Comparison of ENCODE assay signal across 12 mouse cellular contexts in genomic region chr8:121424600-121424999, GRCm38 (mm10).
DNase-seq lines count a peak whose midpoint lies in the region; ATAC-seq and TF ChIP-seq lines count a peak whose summit lies in the region.
"Had no signal": no experiment of that assay in that cellular context is flagged by ENCODE, and none has a peak within 500 bp of the region (broad histone marks: within the 10 kb centered on the region; RNA-seq: fewer than 3 reads in every experiment).

No protein-coding gene starts in this region.

- H3K27ac ChIP-seq in CH12.LX (ENCODE audit: insufficient read depth, low read depth): no peak overlapping the region
- H3K27ac ChIP-seq in midbrain, embryonic 13.5 days: no peak overlapping the region

- WGBS in lung, adult 2 months: 81% methylated on average over 14 of the region's 14 CpGs
- 85% methylated on average over 14 of the region's 14 CpGs for WGBS in midbrain, embryonic 13.5 days

- TF ChIP-seq POLR2A in lung, adult 2 months (IDR thresholded peaks at IDR 0.05; ENCODE audit: borderline replicate concordance, extremely low read depth, low read depth, low read length): no peak
- TF ChIP-seq POLR2A in CH12.LX (IDR thresholded peaks at IDR 0.05; ENCODE audit: low read depth, low read length): no peak

- dilution Hi-C loops in CH12.LX (cut with MboI; ENCODE audit: extremely low pct_ligation_motif_present, extremely low pct_unique_long_range_greater_than_20kb, low sequenced_read_pairs): no loop called here

- no peak for TF ChIP-seq RAD21 in CH12.LX (IDR thresholded peaks at IDR 0.05; ENCODE audit: low read depth, low read length)

- H3K9ac ChIP-seq in CH12.LX (ENCODE audit: insufficient read depth, low read depth): no peak overlapping the region
- no peak overlapping the region for H3K9ac ChIP-seq in midbrain, embryonic 13.5 days (replicated peaks)

- no peak overlapping the region for H3K4me3 ChIP-seq in lung, adult 2 months (replicated peaks; ENCODE audit: extremely low read depth, low read depth, low read length)
- no peak overlapping the region for H3K4me3 ChIP-seq in CH12.LX (replicated peaks in 1 of 3; ENCODE audit: low read depth in 2 of 3, low read length in 2 of 3, poor library complexity in 1 of 3)
- no peak overlapping the region for H3K4me3 ChIP-seq in midbrain, embryonic 13.5 days (replicated peaks)

- peaks cover 2% of the 10 kb centered on the region for H3K9me3 ChIP-seq in CH12.LX (replicated peaks; ENCODE audit: low read length)
- no peaks in the 10 kb centered on the region for H3K9me3 ChIP-seq in midbrain, embryonic 13.5 days

- no peak overlapping the region for H3K4me2 ChIP-seq in CH12.LX (ENCODE audit: insufficient read depth, low read depth, poor library complexity, severe bottlenecking)
- no peak overlapping the region for H3K4me2 ChIP-seq in midbrain, embryonic 13.5 days (replicated peaks)

- H3K27me3 ChIP-seq in CH12.LX (replicated peaks): peaks cover 52% of the 10 kb centered on the region
- no peaks in the 10 kb centered on the region for H3K27me3 ChIP-seq in midbrain, embryonic 13.5 days
- H3K27me3 ChIP-seq: Patski had no signal

- no peaks in the 10 kb centered on the region for H3K36me3 ChIP-seq in CH12.LX (replicated peaks in 1 of 2; ENCODE audit: control insufficient read depth in 1 of 2, insufficient read depth in 1 of 2, low read length in 1 of 2)
- H3K36me3 ChIP-seq in midbrain, embryonic 13.5 days: no peaks in the 10 kb centered on the region

- TF ChIP-seq EP300 in CH12.LX (IDR thresholded peaks at IDR 0.05; ENCODE audit: low read length): no peak

- no peaks in the 10 kb centered on the region for H3K4me1 ChIP-seq in lung, adult 2 months (ENCODE audit: control insufficient read depth, insufficient read depth, low read length)
- 0 out of 4 replicates have a peak, but pooled peaks cover 0 to 4% of the 10 kb centered on the region in 2 experiments for H3K4me1 ChIP-seq in CH12.LX (ENCODE audit: control insufficient read depth in 1 of 2, insufficient read depth in 2 of 2)
- H3K4me1 ChIP-seq in midbrain, embryonic 13.5 days (replicated peaks): no peaks in the 10 kb centered on the region

- peak; percentile 42 for DNase-seq in gastrocnemius, postnatal 10 days
- no peak for DNase-seq in gastrocnemius, postnatal 25 days
- DNase-seq in lung, adult 2 months: no peak
- DNase-seq in lung, postnatal 36 days: no peak
- peak; percentile 27 for DNase-seq in CH12.LX (ENCODE audit: extremely low read depth)
- DNase-seq in mesoderm, embryonic 11.5 days (ENCODE audit: low read depth, low spot score): peak; percentile 34
- no peak for DNase-seq in cerebellum, postnatal 4 days (ENCODE audit: low spot score in 2 of 2)
- DNase-seq: kidney, adult 8-10 months; left cerebral cortex, postnatal 4 days had no signal

- H3K79me2 ChIP-seq in CH12.LX (replicated peaks; ENCODE audit: control insufficient read depth, extremely low read depth, insufficient read depth, poor library complexity, severe bottlenecking): no peaks in the 10 kb centered on the region

- ATAC-seq in midbrain, embryonic 13.5 days: no peak
- ATAC-seq: forebrain, embryonic 16.5 days; Patski had no signal

- TF ChIP-seq CTCF in lung, adult 2 months (IDR thresholded peaks at IDR 0.05; ENCODE audit: insufficient read depth, low read length): peak; percentile 38
- TF ChIP-seq CTCF in CH12.LX (conservative IDR thresholded peaks at IDR 0.05 in 1 of 2, IDR thresholded peaks at IDR 0.05 in 1 of 2; ENCODE audit: low read depth in 2 of 2, low read length in 2 of 2): peak in 1 of 2 experiments; percentile 42; a peak in 2 of 4 replicates

- in situ Hi-C loops in CH12.LX (cut with MboI; ENCODE audit: low pct_ligation_motif_present, low pct_unique_long_range_greater_than_20kb, low sequenced_read_pairs): no loop called here

TF ChIP-seq in CH12.LX, 34 proteins besides CTCF, POLR2A, EP300 and RAD21:
- TF ChIP-seq PAX5 (IDR thresholded peaks at IDR 0.05; ENCODE audit: low read length) (no peak), JUND (conservative IDR thresholded peaks at IDR 0.05; ENCODE audit: low read depth, low read length) (no peak), SMC3 (IDR thresholded peaks at IDR 0.05; ENCODE audit: low read depth, low read length) (peak; percentile 17), POLR2AphosphoS2 (IDR thresholded peaks at IDR 0.05; ENCODE audit: low read depth, low read length) (no peak)

Comparison
In these comparisons a context has a peak if more than half of its experiments do, and no peak if none do; other contexts are left out.
1. DNase-seq: peak in gastrocnemius, postnatal 10 days (single experiment), CH12.LX (single experiment) and mesoderm, embryonic 11.5 days (single experiment); none in gastrocnemius, postnatal 25 days (single experiment), lung, adult 2 months (single experiment), lung, postnatal 36 days (single experiment) and cerebellum, postnatal 4 days (0 of 2).